Mouse (Mus musculus) kidney, postnatal 10 days (tissue): Measurements from ENCODE around the gene Cat.

Source experiments
- DNase-seq: peaks from one replicate; pipeline ENCODE4 v3.0.0; 2021; ENCODE audit warnings: mixed read lengths

Gene Cat

DNA sequence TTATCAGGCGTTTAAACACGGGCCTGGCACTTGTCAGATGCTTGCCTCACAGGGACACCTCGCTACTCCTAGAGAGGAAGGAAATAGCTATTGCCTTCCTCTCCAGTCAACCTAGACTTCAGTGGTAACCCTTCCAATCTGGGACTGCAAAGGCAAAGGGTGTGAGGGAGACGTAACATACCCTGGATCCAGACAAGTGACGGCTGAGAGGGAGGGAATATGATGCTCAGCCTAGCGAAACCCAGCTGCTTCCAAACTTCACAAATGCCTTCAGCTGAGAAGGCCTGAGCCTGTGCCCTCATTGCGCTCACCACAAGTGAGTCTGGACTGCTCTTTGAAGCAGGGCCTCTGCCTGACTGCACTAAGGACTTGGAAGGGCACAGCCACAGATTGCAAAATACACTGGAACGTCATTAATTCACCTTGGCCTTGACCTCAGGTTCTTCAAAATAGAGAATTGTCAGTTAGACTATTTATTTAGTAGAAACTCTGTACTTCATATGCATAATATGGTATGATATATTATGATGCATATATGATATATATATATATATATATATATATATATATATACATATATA is 52.2 kb downstream of the Cat start:
- no peak for DNase-seq

DNA sequence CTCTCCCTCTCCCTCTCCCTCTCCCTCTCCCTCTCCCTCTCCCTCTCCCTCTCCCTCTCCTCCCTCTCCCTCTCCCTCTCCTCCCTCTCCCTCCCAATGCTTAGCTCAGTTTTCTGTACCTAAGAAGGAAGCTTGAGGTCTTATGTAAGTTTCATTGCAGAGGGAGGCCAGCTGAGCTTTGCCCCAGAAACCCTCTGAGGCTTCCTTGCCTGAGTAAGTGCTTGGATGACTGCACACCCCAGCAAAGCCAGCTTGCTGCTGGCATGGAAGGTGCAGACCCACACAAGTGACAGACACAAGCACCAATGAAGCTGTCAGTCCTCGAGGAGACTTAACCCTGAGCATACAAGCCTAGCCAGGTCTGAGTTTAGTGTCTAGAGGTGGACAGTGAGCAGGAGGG is 54.2 kb downstream of the Cat start:
- DNase-seq: peak; percentile 39

DNA sequence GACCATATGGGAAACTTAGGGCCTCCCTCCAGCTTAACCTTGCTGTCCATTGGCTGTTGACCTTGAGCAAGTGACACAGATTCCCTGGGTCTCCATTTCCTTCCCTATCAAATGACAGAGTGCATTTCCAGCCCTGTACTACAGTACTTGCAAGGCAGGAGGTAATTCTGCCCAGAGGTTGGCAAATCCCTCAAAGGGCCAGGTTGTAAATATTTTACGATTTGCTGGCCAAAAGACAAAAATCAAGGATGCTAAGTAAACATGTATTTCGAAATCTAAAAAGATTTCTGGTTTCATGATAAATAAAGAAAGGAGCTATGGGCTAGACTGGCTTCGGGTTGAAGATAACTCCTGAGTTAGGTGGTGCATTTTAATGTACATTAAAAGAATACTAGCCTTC is 56.6 kb downstream of the Cat start:
- no peak for DNase-seq

DNA sequence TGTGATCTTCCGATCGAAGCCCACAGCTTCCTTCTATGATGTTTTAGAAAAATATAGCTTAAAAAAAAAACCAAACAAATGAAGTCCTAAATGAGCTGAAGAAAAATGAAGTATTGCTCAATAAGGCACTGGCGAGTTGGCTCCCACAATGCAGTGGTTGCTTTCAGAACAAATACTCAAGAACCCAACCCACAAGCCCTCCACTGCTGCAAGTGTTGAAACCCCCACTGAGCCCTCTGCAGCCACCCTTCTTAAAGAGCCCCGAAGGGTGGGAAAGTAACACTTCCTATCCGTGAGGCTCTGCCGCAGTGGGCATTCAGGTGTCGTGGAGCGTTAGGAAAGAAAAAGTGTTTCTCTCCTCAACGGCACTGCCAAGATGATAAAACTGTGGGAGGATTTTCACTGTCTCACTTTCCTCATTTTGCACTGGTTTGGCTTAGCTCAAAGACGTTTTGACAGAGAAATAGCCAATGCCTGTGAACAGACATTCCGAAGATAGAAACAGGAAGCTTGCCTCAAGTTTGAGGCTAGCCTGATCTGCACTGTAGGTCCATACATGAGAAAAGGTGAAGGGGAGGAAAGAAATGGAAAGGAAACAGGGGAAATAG is 59.4 kb downstream of the Cat start:
- no peak for DNase-seq

DNA sequence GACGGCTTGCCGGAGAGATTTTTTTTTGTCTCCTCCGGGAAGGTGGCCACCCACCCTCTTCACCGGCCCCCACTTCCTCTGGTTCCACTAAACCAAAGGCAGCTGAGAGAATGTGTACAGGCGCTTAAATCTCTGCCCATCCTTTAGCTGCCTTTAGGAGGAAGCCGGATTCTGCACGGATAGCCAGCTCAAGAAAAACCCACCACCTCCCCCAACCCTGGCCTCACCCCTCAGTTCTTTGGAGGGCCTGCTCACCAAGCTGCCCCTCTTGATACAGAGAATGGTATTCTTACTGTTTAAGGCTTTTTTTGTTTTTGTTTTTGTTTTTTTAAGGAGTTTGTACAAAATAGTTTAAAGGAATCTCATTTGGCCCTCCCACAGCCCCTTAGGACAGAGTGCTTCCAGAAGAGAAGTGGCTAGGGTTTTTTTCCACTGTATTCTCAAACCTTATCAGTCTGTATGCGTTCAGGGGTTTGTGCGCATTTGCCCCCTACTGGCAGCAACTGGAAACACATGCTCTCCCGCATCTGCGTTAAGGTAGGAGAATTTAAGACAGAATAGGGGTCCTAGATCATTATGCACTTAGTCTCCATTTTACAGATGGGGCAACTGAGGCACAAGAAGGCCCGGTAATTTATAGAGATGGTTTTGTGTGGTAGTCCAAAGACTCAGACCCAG is 60.5 kb downstream of the Cat start:
- peak; percentile 77 for DNase-seq

DNA sequence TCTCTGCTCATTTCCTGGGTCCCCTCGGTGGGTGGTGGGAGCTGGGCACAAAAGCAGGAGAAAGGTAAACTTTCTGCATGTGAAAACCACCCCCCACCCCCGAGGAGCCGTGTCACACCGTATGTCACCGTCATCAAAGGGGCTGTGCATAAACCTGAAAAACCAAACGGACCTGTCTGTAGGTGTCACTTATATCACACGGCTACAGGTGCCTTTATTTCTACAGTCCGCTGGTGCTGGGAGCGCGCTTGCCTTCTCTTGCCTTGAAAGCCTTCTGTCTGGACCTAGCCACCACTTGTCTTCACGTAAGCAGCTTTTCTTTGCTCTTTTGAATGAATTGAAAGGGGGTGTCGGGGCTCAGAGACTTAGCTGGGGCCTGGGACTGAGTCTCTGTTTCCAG is 61.1 kb downstream of the Cat start:
- DNase-seq: no peak

GRCm38 (mm10) chr2:103420650-103421507 is 64.1 kb downstream of the Cat start:
- peak; percentile 27 for DNase-seq

GRCm38 (mm10) chr2:103415774-103416173 is 69.2 kb downstream of the Cat start:
- DNase-seq: no peak

DNA sequence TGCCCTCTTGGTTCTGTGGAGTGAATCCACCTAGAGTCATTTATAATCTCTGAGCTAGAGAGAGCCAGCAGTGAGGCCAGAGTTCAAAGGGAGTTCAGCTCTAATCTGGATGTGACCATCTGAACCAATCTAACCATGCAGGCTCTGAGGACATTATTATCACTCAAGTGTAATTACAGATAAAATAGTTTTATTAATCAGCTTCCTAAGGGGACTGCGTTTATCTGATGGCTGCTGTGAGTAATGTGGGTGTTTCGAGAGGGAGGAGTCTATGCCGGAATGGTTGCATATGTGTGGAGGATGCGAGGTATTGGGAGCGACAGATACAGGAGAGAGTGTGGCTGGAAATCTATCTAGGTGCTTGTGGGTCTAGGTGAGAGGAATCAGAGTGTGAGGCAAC is 71.6 kb downstream of the Cat start:
- no peak for DNase-seq

DNA sequence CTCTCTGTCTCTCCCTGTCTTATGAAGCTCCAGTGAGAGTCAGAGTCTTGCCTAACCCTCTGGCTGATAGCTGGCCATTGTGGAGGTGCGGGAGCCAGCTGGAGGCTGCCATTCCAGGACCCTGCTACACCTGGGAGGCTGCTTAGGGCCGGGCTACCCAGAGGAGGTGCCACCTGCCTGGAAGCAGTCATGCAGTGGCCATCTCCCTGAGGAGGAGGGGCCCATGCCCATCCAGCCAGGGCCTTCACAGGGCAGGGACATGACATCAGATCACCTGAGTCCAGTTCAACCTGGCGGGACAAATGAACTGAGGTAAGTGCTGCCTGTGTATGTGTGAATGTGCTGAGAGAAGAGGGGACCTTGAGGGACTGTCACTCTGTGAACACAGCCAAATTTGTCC is 73.1 kb downstream of the Cat start:
- DNase-seq: peak; percentile 22

- DNase-seq: no peak
Measured at GRCm38 (mm10) chr2:103411348-103411747, 73.6 kb downstream of the Cat start, which contains the start of gene Elf5. Gene Elf5 (plus strand): TSS chr2:103411688.

DNA sequence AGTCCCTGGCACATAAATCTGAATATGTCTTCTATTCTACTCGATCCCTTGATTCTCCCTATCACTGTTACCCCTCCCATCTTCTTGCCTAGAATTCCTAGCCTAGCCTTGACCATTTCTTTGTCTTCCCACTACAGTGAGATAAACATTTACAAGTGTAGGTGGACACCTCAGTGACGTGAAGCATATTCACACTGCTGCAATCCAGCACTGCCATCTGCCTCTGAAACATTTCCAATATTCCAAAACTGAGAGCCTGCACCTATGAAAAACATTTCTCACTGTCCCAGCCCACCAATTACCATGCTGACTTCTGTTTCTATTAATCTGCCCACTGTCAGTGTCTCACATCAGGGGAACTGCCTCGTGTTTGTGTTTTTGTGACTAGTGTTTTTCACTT is 78.7 kb downstream of the Cat start:
- DNase-seq: no peak
